Mouse (Mus musculus) olfactory bulb, adult 2 months (tissue): ENCODE measurements around the gene Igfbp7. TPM values are rescaled to one million over a fixed set of nuclear protein-coding genes. Genes with fewer than 3 reads are reported as not detected.

Experiments used
- H3K27ac ChIP-seq: fragments of 200-500 bp; 2 replicates; pipeline ENCODE4 v1.5.1; 2012; ENCODE audit warnings: low read depth, low read length; ENCODE audit not compliant: insufficient read depth
- H3K4me1 ChIP-seq: fragments of 200-500 bp; 2 replicates; pipeline ENCODE4 v1.6.1; 2012; ENCODE audit warnings: low read length; ENCODE audit not compliant: control insufficient read depth, insufficient read depth
- H3K4me3 ChIP-seq: fragments of 200-500 bp; 2 replicates; pipeline ENCODE4 v1.5.1; 2012; ENCODE audit warnings: mild to moderate bottlenecking, low read depth, low read length, moderate library complexity; ENCODE audit not compliant: insufficient read depth
- CTCF ChIP-seq: fragments of 200-500 bp; IDR thresholded peaks from 2 replicates; pipeline ENCODE4 v1.5.1; 2012; ENCODE audit warnings: low read depth, mild to moderate bottlenecking, low read length, moderate library complexity; ENCODE audit not compliant: insufficient read depth
- POLR2A ChIP-seq: fragments of 200-500 bp; IDR thresholded peaks from 2 replicates; pipeline ENCODE4 v1.6.1; 2012; ENCODE audit warnings: mild to moderate bottlenecking, low read depth, low read length, moderate library complexity; ENCODE audit not compliant: insufficient read depth
- WGBS: fragments of 180-500 bp; shearing (Covaris S2); methylation state at CpG from one replicate; pipeline ENCODE4 v1.1.7; 2018; 5-methylcytosine and 5-hydroxymethylcytosine counted together
- polyA plus RNA-seq: library from polyadenylated mRNA; stranded (reverse); fragments of >200 nt; gene quantifications from 2 replicates; pipeline ENCODE4 v1.2.4, GENCODE M21; 2012; ENCODE audit warnings: low replicate concordance; ENCODE audit not compliant: missing spikeins, insufficient read depth, insufficient read length

Gene Igfbp7
- polyA plus RNA-seq, 1 experiment, result not detected

DNA sequence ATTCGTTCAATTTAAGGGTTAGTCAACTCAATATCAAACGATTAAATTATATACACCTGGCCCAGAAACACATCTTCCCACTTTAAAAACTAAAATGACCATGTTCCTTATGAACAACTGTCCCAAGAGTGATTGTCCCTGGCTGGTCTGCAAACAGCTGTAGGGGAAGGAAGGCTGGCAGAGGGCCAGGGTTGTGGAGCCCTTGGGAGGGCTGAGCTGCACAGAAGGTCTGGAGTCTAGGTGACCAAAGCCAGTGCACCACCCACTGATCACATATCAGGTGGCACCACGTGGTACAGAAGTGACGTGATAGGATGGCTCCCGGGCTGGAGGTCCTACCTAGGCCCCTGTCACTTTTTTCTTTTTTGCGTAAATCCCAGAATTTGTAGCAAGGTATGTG, 8.2 kb upstream of the Igfbp7 start:
- 94% methylated on average over 6 of the region's 6 CpGs for WGBS
- H3K4me3 ChIP-seq, result no peak overlapping the region
- TF ChIP-seq CTCF (no peak), POLR2A (no peak)

DNA sequence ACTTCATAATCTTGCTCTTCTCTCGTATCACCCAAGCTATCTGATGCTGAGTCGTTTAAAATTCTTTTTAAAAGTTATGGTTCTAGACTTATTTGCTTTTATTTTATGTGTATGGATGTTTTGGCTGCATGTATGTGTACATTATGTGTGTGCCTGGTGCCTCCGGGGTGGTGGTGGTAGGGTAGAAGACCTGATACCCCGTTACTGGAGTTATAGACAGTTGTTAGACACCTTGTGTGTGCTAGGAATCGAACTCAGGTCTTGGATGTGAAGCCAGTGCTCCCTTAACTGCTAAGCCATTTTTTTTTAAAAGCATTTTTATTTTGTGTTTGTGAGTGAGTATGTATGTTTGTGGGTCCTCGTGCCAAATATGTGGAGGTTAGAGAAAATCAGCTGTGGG, 689 bp upstream of the Igfbp7 start:
- WGBS, result 94% methylated on average over 6 of the region's 6 CpGs
- H3K4me1 ChIP-seq, result peaks cover 3% of the 10 kb centered on the region
- H3K4me3 ChIP-seq, result no peak overlapping the region
- TF ChIP-seq CTCF (no peak), POLR2A (no peak)
- H3K27ac ChIP-seq, result no peak overlapping the region

More for the DNA sequence above, 8.2 kb upstream of the Igfbp7 start:
- Histone ChIP-seq H3K4me1 (no peaks in the 10 kb centered on the region), H3K27ac (no peak overlapping the region)

DNA sequence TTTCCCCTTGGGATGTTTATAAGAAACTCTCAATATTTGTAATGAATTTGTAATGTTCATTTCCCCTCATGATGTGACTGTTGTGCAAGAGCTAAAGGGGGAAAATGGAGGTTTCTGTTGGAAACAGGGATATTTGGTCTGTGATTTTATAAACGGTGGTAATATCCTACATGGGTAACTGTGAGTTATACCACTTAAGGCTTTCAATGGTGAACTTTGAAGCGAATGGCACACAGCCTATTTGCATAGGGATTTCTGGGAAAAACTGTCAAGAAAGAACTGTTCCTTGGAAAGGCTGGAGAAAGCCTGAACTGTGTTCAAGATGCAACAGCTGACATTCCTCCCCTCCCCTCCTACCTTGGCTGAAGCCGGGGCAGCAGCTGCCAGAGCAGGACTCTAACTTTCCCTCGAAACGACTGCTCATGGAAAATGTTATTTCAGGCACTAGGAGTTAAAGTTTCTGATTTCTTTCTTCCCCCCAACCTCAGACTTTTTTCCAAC, 1.4 kb downstream of the Igfbp7 start:
- WGBS, result 39% methylated on average over 5 of the region's 5 CpGs
- Histone ChIP-seq H3K4me3 (no peak overlapping the region), H3K27ac (no peak overlapping the region)

DNA sequence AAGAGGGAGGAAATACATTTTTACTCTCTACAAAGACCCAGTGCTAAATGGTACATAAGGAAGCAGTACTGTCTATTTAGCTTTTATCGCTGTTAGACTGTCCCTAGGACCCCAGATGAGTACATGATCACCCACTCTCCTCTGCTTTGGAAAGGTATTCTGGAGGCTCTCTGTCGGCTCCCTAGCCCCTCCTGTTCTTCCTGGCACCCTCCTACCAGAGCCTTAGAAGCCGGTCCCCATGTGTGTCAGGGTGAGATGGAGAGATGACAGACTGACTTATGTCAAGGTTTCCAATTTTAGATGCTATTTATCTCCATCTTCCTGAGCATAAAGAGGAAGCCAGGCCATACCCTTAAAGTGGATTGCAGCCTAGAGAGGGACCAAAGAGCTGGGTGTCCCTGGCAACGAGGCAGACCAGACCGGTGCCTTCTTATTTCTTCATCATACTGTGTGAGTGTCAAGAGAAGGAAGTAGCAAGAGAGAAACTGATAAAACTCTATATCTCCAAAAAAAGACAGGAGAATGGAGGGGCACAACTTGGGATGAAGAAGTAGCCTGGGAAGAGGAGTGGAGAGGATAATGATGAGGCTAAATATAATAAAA, 2.3 kb downstream of the Igfbp7 start:
- 68% methylated on average over 5 of the region's 5 CpGs for whole genome bisulfite sequencing
- no peak overlapping the region for H3K4me3 ChIP-seq
- no peak for TF ChIP-seq POLR2A
- TF ChIP-seq CTCF, result no peak
- no peak overlapping the region for H3K27ac ChIP-seq
- peaks cover 3% of the 10 kb centered on the region for H3K4me1 ChIP-seq

More for the DNA sequence above, 1.4 kb downstream of the Igfbp7 start:
- TF ChIP-seq POLR2A, result no peak
- no peak for TF ChIP-seq CTCF
- peaks cover 3% of the 10 kb centered on the region for H3K4me1 ChIP-seq

DNA sequence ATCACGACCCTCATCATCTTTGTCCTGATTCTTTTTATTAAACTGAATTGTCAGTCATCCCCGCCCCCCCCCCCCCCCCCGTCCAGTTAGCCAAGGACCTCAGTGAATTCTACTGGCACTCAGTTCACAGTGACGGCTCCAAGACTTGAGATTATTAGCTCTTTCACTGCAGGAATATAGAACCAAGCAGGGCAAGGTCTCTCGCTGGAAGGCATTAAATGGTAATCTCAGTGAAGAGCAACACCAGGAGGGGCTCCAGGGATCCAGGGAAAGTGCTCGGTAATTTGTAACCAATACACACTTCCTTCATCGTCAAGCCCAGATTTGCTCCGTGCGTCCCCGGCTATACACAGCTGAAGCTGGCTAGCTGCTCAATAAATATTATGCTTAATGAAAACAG, 2.9 kb downstream of the Igfbp7 start:
- no peak overlapping the region for H3K27ac ChIP-seq
- 65% methylated on average over 10 of the region's 10 CpGs for WGBS
- peaks cover 3% of the 10 kb centered on the region for H3K4me1 ChIP-seq
- H3K4me3 ChIP-seq, result no peak overlapping the region
- no peak for TF ChIP-seq CTCF
- no peak for TF ChIP-seq POLR2A

DNA sequence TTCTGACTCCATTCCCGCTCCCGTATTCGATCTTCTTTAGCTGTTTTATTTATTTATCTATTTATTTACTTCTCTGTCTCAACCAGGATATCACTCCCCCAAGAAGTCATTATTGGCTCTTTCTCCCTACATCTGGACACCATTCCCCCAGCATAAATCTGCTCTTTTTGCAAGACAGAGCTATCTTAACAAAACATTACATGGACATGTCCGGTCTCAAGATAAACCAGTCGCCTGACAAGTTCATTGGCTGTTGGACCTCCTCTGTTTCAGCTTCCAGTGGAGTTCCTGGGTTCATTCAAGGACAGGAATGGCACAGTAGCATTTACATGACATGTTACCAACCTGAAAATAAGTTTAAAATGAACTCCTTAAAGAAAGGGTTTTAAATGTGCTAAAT, 4.9 kb downstream of the Igfbp7 start:
- H3K27ac ChIP-seq, result no peak overlapping the region
- 92% methylated on average over 5 of the region's 5 CpGs for WGBS
- peaks cover under 1% of the 10 kb centered on the region for H3K4me1 ChIP-seq
- no peak overlapping the region for H3K4me3 ChIP-seq
- TF ChIP-seq POLR2A (no peak), CTCF (no peak)

DNA sequence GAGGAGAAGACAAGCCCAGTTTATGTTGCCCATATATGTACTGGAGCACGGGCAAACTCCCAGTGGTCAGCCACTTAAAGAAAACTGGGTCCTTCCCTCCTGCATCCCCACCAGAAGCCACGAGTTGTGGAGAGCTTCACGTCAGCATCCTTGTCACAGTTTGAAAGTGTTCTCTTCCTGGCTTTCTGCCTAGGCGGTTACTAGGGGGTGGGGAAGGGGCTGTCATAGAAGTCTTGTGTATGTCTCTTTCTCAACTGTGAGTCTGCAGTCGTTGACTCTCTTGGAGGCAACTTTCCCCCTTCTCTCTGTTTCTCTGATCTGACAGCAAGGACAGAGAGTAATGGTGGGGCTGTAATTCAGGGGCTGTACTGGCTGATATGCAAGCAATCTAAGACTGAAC, 5.7 kb downstream of the Igfbp7 start:
- WGBS, result 57% methylated on average over 5 of the region's 5 CpGs
- Histone ChIP-seq H3K4me3 (no peak overlapping the region), H3K27ac (no peak overlapping the region), H3K4me1 (no peaks in the 10 kb centered on the region)
- TF ChIP-seq CTCF (no peak), POLR2A (no peak)

DNA sequence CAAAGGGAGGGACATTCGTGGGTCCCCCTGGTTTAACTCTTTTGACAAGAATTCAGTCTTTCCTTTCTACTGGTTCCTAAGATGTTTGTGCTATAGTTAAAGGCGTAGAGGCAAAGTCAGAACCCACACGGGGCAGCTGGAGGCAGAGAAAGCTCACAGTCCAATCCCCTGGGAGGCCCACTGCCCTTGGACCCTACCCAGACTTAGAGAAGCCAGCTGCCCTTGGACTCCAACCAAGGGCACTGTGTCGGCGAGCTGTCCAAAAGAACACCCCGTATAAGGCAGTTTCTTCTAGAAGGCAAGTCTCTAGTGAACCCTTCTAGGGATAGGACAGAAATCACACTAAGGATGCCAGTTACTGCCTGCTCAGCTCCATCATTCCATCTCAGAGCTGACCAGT, 7.0 kb downstream of the Igfbp7 start:
- H3K27ac ChIP-seq, result no peak overlapping the region
- 53% methylated on average over 6 of the region's 6 CpGs for WGBS
- no peaks in the 10 kb centered on the region for H3K4me1 ChIP-seq
- TF ChIP-seq CTCF, result no peak
- TF ChIP-seq POLR2A, result no peak
- no peak overlapping the region for H3K4me3 ChIP-seq

DNA sequence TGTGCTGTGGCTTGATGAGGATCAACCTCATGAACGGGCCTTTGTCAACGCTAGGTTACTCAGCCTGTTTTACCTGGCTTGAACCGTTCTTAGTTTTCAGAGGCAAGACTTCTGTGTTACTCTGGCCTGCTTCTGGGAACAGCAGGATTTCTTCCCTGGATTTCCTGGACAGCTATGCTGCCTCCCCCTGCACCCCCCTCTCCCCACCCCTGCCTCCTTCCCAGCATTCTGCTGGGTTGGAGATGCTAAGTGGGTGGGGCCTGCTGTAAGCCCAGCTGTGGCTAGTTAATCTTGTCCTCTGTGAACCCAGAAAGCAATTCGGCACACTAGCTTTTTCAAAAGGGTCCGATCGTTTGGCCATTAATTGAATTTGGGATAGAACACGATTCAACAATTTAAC, 7.7 kb downstream of the Igfbp7 start:
- Histone ChIP-seq H3K27ac (no peak overlapping the region), H3K4me3 (no peak overlapping the region), H3K4me1 (no peaks in the 10 kb centered on the region)
- WGBS, result 83% methylated on average over 7 of the region's 7 CpGs
- TF ChIP-seq CTCF (no peak), POLR2A (no peak)

DNA sequence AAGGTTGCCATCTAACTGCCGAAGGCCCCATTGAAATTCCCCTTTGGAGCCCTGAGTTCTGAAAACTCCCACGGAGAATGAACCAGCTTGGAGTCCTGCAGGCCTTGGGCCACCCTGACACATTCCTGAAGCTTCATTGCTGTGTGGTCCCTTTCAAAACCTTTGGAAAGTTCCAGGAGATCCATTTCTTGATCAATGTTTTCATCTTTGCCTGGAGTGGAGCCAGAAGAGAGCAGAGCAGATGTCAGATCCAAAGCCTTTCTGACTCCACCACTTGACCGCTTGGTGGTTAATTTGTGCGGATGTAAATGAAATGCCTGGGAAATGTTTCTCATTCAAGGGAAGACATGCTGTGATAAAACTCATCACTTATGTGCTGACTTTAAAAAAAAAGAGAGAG, 8.8 kb downstream of the Igfbp7 start:
- whole genome bisulfite sequencing, result 77% methylated on average over 4 of the region's 4 CpGs
- no peak for TF ChIP-seq CTCF
- no peak overlapping the region for H3K4me3 ChIP-seq
- no peak overlapping the region for H3K27ac ChIP-seq
- H3K4me1 ChIP-seq, result no peaks in the 10 kb centered on the region
